Mouse (Mus musculus): ENCODE data around the gene Foxp1. TPM values are rescaled to one million over a fixed set of nuclear protein-coding genes. Genes with fewer than 3 reads are reported as not detected.

The Foxp1 gene
- total and polyA plus RNA-seq, 3 experiments = 57.4 to 88.1 (median 79.8) TPM

DNA sequence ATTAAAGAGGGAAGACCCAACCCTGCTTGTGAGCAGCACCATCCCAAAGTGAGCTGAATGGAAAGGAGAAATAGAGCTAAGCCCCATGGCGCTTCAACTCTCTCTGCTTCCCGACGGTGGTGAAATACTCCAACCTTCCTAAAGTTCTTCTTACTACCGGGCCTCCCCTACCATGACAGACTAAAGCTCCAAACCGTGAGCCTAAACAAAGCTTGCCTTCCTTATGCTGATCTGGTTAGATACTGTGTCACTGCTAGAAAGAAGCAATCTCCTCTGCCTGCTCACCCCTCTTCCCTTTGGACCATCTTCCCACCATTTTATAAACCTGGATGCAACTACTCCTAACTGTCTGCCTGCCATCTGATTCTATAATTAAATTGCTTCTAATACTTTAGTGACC lies 338.5 kb downstream of the Foxp1 start:
- no peaks in the 10 kb centered on the region for H3K9me3 ChIP-seq (replicated peaks)
- TF ChIP-seq GATA2 (IDR thresholded peaks at IDR 0.05; ENCODE audit: borderline replicate concordance, low read depth, low read length) (no peak), POLR2AphosphoS5 (IDR thresholded peaks at IDR 0.05; ENCODE audit: insufficient replicate concordance, low read depth, low read length) (no peak), TAL1 (conservative IDR thresholded peaks at IDR 0.05; ENCODE audit: low read depth, low read length) (no peak), GATA1 (IDR thresholded peaks at IDR 0.05; ENCODE audit: borderline replicate concordance, low read length) (no peak)
- ATAC-seq (ENCODE audit: extremely low read depth, insufficient number of reproducible peaks, low FRiP score, poor library complexity, severe bottlenecking) = no peak
- peaks cover 21% of the 10 kb centered on the region for H3K4me1 ChIP-seq (ENCODE audit: insufficient read depth, low read depth, low read length)
- no peak for DNase-seq (ENCODE audit: low spot score)
- H3K27me3 ChIP-seq (ENCODE audit: insufficient read depth, low read length) = no peaks in the 10 kb centered on the region
- peaks cover 2% of the 10 kb centered on the region for H3K36me3 ChIP-seq (replicated peaks)
- H3K4me3 ChIP-seq (ENCODE audit: low read depth, low read length) = no peak overlapping the region

DNA sequence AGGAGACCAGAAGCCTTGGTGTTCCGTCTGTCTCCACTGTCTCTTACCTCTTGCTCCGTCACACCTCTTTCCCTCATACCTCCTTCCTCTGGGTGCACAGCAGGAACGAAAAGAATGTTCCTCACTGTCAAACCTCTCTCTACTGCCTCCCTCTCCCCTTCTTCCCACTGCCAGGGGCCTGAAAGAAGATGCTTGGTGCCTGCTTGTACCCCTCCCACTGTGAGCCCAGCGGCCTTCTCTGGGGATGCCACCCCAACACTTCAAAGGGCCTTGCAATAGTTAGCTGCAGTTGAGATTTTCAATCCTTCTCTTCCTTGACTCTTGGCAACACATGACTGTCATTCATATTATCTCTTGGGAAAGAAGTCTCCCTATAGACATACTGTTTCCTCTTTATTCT lies 339.7 kb downstream of the Foxp1 start:
- TF ChIP-seq GATA2 (IDR thresholded peaks at IDR 0.05; ENCODE audit: borderline replicate concordance, low read depth, low read length) (no peak), TAL1 (conservative IDR thresholded peaks at IDR 0.05; ENCODE audit: low read depth, low read length) (no peak), CTCF (IDR thresholded peaks at IDR 0.05; ENCODE audit: low read depth, low read length) (no peak), GATA1 (IDR thresholded peaks at IDR 0.05; ENCODE audit: borderline replicate concordance, low read length) (no peak), POLR2AphosphoS5 (IDR thresholded peaks at IDR 0.05; ENCODE audit: insufficient replicate concordance, low read depth, low read length) (no peak)
- Histone ChIP-seq H3K4me3 (ENCODE audit: low read depth, low read length) (no peak overlapping the region), H3K27me3 (ENCODE audit: insufficient read depth, low read length) (no peaks in the 10 kb centered on the region), H3K9me3 (replicated peaks) (no peaks in the 10 kb centered on the region), H3K36me3 (replicated peaks) (peaks cover 2% of the 10 kb centered on the region), H3K4me1 (ENCODE audit: insufficient read depth, low read depth, low read length) (peaks cover 10% of the 10 kb centered on the region)
- no peak for ATAC-seq (ENCODE audit: extremely low read depth, insufficient number of reproducible peaks, low FRiP score, poor library complexity, severe bottlenecking)
- DNase-seq (ENCODE audit: low spot score) = no peak

DNA sequence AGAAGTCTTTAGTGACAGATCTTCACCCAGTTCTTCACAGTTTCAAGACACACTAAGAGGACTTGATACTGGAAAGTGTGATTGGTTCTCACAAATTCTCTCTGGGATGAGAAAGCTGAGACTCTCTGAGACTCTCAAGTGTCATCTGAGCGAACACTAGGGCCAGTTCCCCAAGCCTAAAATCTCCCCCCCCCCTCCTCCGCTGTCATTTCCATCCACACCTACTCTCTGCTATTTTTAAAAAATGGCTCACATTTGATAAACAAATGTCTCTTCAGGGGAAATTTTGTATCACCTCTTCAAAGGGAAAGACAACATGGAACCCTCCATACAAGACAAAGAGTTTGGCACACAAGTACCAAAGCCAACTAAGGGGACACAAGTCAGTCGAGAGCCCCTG lies 346.3 kb downstream of the Foxp1 start:
- Histone ChIP-seq H3K4me1 (ENCODE audit: insufficient read depth, low read depth, low read length) (no peaks in the 10 kb centered on the region), H3K9me3 (replicated peaks) (no peaks in the 10 kb centered on the region), H3K4me3 (ENCODE audit: low read depth, low read length) (no peak overlapping the region), H3K27me3 (ENCODE audit: insufficient read depth, low read length) (no peaks in the 10 kb centered on the region; the same call in 1 of the 2 replicates), H3K36me3 (replicated peaks) (peaks cover 2% of the 10 kb centered on the region)
- ATAC-seq (ENCODE audit: extremely low read depth, insufficient number of reproducible peaks, low FRiP score, poor library complexity, severe bottlenecking) (no peak), DNase-seq (ENCODE audit: low spot score) (no peak)
- no peak for TF ChIP-seq TAL1 (conservative IDR thresholded peaks at IDR 0.05; ENCODE audit: low read depth, low read length)
- TF ChIP-seq CTCF (IDR thresholded peaks at IDR 0.05; ENCODE audit: low read depth, low read length) = no peak
- no peak for TF ChIP-seq GATA1 (IDR thresholded peaks at IDR 0.05; ENCODE audit: borderline replicate concordance, low read length)
- no peak for TF ChIP-seq POLR2AphosphoS5 (IDR thresholded peaks at IDR 0.05; ENCODE audit: insufficient replicate concordance, low read depth, low read length)
- no peak for TF ChIP-seq GATA2 (IDR thresholded peaks at IDR 0.05; ENCODE audit: borderline replicate concordance, low read depth, low read length)

DNA sequence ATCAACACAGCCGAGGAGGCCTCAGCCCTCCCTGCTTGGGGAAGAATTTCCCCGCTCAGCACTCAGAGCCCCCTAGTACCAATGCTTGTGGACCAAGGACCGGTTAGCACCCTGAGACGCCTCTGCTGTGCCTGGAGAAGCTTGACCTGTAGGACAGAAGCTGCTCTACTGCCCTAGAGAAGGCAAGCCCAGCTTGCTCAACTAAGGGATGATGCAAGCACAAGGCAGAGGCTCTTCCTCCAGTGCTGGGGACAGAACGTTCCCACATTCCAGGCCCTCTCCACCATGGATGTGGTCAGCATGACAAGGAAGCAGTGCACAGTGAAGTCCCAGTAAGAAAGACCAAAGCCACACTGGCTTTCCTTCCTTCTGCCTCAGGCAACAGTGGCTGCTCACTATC lies 347.1 kb downstream of the Foxp1 start:
- H3K4me1 ChIP-seq (ENCODE audit: insufficient read depth, low read depth, low read length) = no peaks in the 10 kb centered on the region
- no peak for ATAC-seq (ENCODE audit: extremely low read depth, insufficient number of reproducible peaks, low FRiP score, poor library complexity, severe bottlenecking)
- H3K36me3 ChIP-seq (replicated peaks) = peaks cover 2% of the 10 kb centered on the region
- DNase-seq (ENCODE audit: low spot score) = no peak
- no peak for TF ChIP-seq POLR2AphosphoS5 (IDR thresholded peaks at IDR 0.05; ENCODE audit: insufficient replicate concordance, low read depth, low read length)
- TF ChIP-seq TAL1 (conservative IDR thresholded peaks at IDR 0.05; ENCODE audit: low read depth, low read length) = no peak
- TF ChIP-seq GATA2 (IDR thresholded peaks at IDR 0.05; ENCODE audit: borderline replicate concordance, low read depth, low read length) = no peak
- no peak for TF ChIP-seq GATA1 (IDR thresholded peaks at IDR 0.05; ENCODE audit: borderline replicate concordance, low read length)
- no peak for TF ChIP-seq CTCF (IDR thresholded peaks at IDR 0.05; ENCODE audit: low read depth, low read length)
- no peak overlapping the region for H3K4me3 ChIP-seq (ENCODE audit: low read depth, low read length)
- H3K27me3 ChIP-seq (ENCODE audit: insufficient read depth, low read length) = no peaks in the 10 kb centered on the region; the same call in 1 of the 2 replicates
- H3K9me3 ChIP-seq (replicated peaks) = no peaks in the 10 kb centered on the region

DNA sequence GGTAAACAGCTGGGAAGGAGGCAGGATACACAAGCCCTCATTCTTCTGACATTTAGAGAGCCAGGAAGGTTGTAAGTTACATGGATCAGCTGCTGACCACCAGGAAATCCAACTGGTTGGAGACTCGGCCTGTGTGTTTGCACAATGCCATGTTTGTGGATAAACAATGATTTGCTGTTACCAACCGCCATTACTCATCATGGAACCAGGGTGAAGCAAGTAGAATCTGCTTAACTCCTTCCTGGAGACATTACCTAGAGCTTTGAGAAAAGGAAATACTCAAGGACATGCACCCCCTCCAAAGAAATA lies 348.7 kb downstream of the Foxp1 start:
- no peaks in the 10 kb centered on the region for H3K4me1 ChIP-seq (ENCODE audit: insufficient read depth, low read depth, low read length)
- H3K9me3 ChIP-seq (replicated peaks) = no peaks in the 10 kb centered on the region
- H3K4me3 ChIP-seq (ENCODE audit: low read depth, low read length) = no peak overlapping the region
- no peak for TF ChIP-seq POLR2AphosphoS5 (IDR thresholded peaks at IDR 0.05; ENCODE audit: insufficient replicate concordance, low read depth, low read length)
- no peak for TF ChIP-seq TAL1 (conservative IDR thresholded peaks at IDR 0.05; ENCODE audit: low read depth, low read length)
- no peak for TF ChIP-seq GATA2 (IDR thresholded peaks at IDR 0.05; ENCODE audit: borderline replicate concordance, low read depth, low read length)
- TF ChIP-seq CTCF (IDR thresholded peaks at IDR 0.05; ENCODE audit: low read depth, low read length) = no peak
- no peak for TF ChIP-seq GATA1 (IDR thresholded peaks at IDR 0.05; ENCODE audit: borderline replicate concordance, low read length)
- H3K27me3 ChIP-seq (ENCODE audit: insufficient read depth, low read length) = no peaks in the 10 kb centered on the region; the same call in 1 of the 2 replicates
- peaks cover 2% of the 10 kb centered on the region for H3K36me3 ChIP-seq (replicated peaks)
- DNase-seq (ENCODE audit: low spot score) = no peak
- ATAC-seq (ENCODE audit: extremely low read depth, insufficient number of reproducible peaks, low FRiP score, poor library complexity, severe bottlenecking) = no peak

DNA sequence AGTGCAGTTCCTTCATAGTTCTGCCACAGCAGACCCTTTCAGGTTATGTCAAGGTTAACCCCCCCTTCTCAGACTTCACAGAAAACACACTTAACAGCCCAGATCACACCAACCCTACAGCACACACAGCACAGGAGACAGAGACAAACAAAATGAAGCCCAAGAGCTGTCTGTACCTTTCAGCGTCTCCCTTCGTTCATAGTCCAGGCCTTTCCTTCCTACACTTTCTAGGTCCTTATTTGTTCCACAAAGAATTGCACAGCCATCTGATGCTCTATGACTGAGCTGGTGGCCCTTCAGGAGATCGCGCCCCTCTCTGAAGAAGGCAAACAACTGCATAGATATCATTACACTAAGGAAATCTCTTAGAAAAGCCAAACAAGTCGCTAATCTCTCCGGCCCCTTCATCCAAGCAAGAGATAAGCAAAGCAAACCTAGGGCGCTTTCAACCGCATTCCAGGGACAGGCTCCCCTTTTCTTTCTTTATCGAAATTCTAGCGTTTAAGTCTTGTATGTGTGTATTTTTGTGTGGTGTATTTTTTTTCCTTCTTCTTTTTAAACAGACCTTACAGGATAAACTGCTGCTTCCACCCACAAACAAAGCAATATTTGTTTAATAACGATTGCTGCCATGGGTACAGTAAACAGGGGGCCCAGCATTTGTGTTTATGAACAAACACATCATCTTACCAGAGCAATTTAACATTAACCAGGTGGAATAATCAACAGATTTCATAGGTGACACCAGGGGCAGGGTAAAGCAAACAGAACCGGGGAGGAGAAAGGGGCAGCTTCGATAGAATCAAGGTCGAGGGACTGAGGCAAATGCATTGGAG lies 349.2 kb downstream of the Foxp1 start:
- Histone ChIP-seq H3K27me3 (ENCODE audit: insufficient read depth, low read length) (no peaks in the 10 kb centered on the region; the same call in 1 of the 2 replicates), H3K9me3 (replicated peaks) (no peaks in the 10 kb centered on the region), H3K36me3 (replicated peaks) (peaks cover 2% of the 10 kb centered on the region), H3K4me3 (ENCODE audit: low read depth, low read length) (no peak overlapping the region), H3K4me1 (ENCODE audit: insufficient read depth, low read depth, low read length) (no peaks in the 10 kb centered on the region)
- no peak for DNase-seq (ENCODE audit: low spot score)
- ATAC-seq (ENCODE audit: extremely low read depth, insufficient number of reproducible peaks, low FRiP score, poor library complexity, severe bottlenecking) = no peak
- TF ChIP-seq TAL1 (conservative IDR thresholded peaks at IDR 0.05; ENCODE audit: low read depth, low read length) (no peak), CTCF (IDR thresholded peaks at IDR 0.05; ENCODE audit: low read depth, low read length) (no peak), POLR2AphosphoS5 (IDR thresholded peaks at IDR 0.05; ENCODE audit: insufficient replicate concordance, low read depth, low read length) (no peak), GATA1 (IDR thresholded peaks at IDR 0.05; ENCODE audit: borderline replicate concordance, low read length) (no peak), GATA2 (IDR thresholded peaks at IDR 0.05; ENCODE audit: borderline replicate concordance, low read depth, low read length) (no peak)

Data from G1E (cell line).